Comparison of ENCODE assay signal across 11 mouse cellular contexts in genomic region chr1:90209069-90209468, GRCm38 (mm10). TPM values are rescaled to one million over a fixed set of nuclear protein-coding genes. Genes with fewer than 3 reads are reported as not detected.
A peak's percentile ranks its signal among the peaks of the same experiment; 100 is the strongest.
DNase-seq lines count a peak whose midpoint lies in the region; ATAC-seq lines count a peak whose summit lies in the region.
"Had no signal": no experiment of that assay in that cellular context is flagged by ENCODE, and none has a peak within 500 bp of the region (broad histone marks: within the 10 kb centered on the region; RNA-seq: fewer than 3 reads in every experiment).

No protein-coding gene starts in this region.

- H3K27me3 ChIP-seq in heart, embryonic 14.5 days (ENCODE audit: control insufficient read depth, insufficient read depth, low read length): no peaks in the 10 kb centered on the region
- H3K27me3 ChIP-seq in midbrain, embryonic 11.5 days (ENCODE audit: control insufficient read depth, insufficient read depth, low read length): no peaks in the 10 kb centered on the region
- no peaks in the 10 kb centered on the region for H3K27me3 ChIP-seq in midbrain, embryonic 16.5 days (ENCODE audit: control insufficient read depth, insufficient read depth, low read depth, low read length)
- H3K27me3 ChIP-seq in hindbrain, embryonic 15.5 days: no peaks in the 10 kb centered on the region

- no peak for DNase-seq in heart, postnatal 10 days
- DNase-seq in midbrain, embryonic 11.5 days (ENCODE audit: low spot score, missing footprints): peak; percentile 73
- no peak for DNase-seq in adrenal gland, adult (ENCODE audit: inconsistent age in 2 of 2, low spot score in 1 of 2)
- DNase-seq in spleen, postnatal 10 days (ENCODE audit: low spot score in 2 of 2): no peak
- no peak for DNase-seq in cerebellum, postnatal 14 days
- DNase-seq: lung, adult 18-20 months had no signal

- WGBS in heart, embryonic 14.5 days: 78% methylated on average over 5 of the region's 5 CpGs
- 63% methylated on average over 5 of the region's 5 CpGs for WGBS in midbrain, embryonic 11.5 days
- WGBS in midbrain, embryonic 16.5 days: 38% methylated on average over 5 of the region's 5 CpGs
- WGBS in hindbrain, embryonic 15.5 days: 35% methylated on average over 5 of the region's 5 CpGs

- ATAC-seq in heart, embryonic 14.5 days (ENCODE audit: insufficient number of reproducible peaks, insufficient read depth, low FRiP score, low read depth): no peak
- peak; percentile 30; the same call in 1 of the 2 replicates for ATAC-seq in midbrain, embryonic 11.5 days (ENCODE audit: low FRiP score)
- no peak for ATAC-seq in midbrain, embryonic 16.5 days
- ATAC-seq in hindbrain, embryonic 15.5 days (ENCODE audit: low FRiP score, low read depth): no peak

- peaks cover 15 to 25% of the 10 kb centered on the region in 2 experiments for H3K4me1 ChIP-seq in heart, embryonic 14.5 days (ENCODE audit: control insufficient read depth in 2 of 2, insufficient read depth in 2 of 2, low read length in 2 of 2)
- H3K4me1 ChIP-seq in midbrain, embryonic 11.5 days (ENCODE audit: control insufficient read depth, insufficient read depth, low read length): peaks cover 36% of the 10 kb centered on the region
- peaks cover 19% of the 10 kb centered on the region for H3K4me1 ChIP-seq in midbrain, embryonic 16.5 days (ENCODE audit: control insufficient read depth, insufficient read depth, low read length)
- peaks cover 54% of the 10 kb centered on the region for H3K4me1 ChIP-seq in hindbrain, embryonic 15.5 days (replicated peaks)

- peaks cover 11% of the 10 kb centered on the region; the same call in 1 of the 2 replicates for H3K36me3 ChIP-seq in heart, embryonic 14.5 days (ENCODE audit: control insufficient read depth, insufficient read depth, low read length)
- H3K36me3 ChIP-seq in midbrain, embryonic 11.5 days (ENCODE audit: control insufficient read depth, insufficient read depth, low read length): peaks cover 3% of the 10 kb centered on the region
- H3K36me3 ChIP-seq in midbrain, embryonic 16.5 days (ENCODE audit: control insufficient read depth, insufficient read depth, low read length): no peaks in the 10 kb centered on the region
- H3K36me3 ChIP-seq in hindbrain, embryonic 15.5 days: no peaks in the 10 kb centered on the region

- intact Hi-C loops in heart, postnatal 10 days (cut with DNase I): loop anchor here (2.0 to 5.0 kb wide), 3 partner anchors 30 to 288 kb away; no protein-coding TSS in a partner anchor

- peak overlapping the region in 1 of 2 experiments; percentile 47; a peak in 1 of 4 replicates for H3K4me3 ChIP-seq in heart, embryonic 14.5 days (ENCODE audit: control insufficient read depth in 1 of 2, insufficient read depth in 1 of 2, low read depth in 1 of 2, low read length in 2 of 2)
- H3K4me3 ChIP-seq in midbrain, embryonic 11.5 days (ENCODE audit: low read depth, low read length): no peak overlapping the region
- no peak overlapping the region for H3K4me3 ChIP-seq in midbrain, embryonic 16.5 days (ENCODE audit: low read depth, low read length)
- H3K4me3 ChIP-seq in hindbrain, embryonic 15.5 days: no peak overlapping the region

- H3K4me2 ChIP-seq in heart, embryonic 14.5 days (ENCODE audit: low read length): peak overlapping the region; percentile 65
- peak overlapping the region; percentile 12; the same call in 1 of the 2 replicates for H3K4me2 ChIP-seq in midbrain, embryonic 11.5 days
- no peak overlapping the region; the same call in 1 of the 2 replicates for H3K4me2 ChIP-seq in midbrain, embryonic 16.5 days (ENCODE audit: low read length)
- H3K4me2 ChIP-seq in hindbrain, embryonic 15.5 days: peak overlapping the region; percentile 60

- H3K27ac ChIP-seq in heart, embryonic 14.5 days (replicated peaks in 1 of 2; ENCODE audit: control insufficient read depth in 1 of 2, insufficient read depth in 1 of 2, low read depth in 2 of 2, low read length in 2 of 2): no peak overlapping the region; a peak in 1 of 4 replicates
- peak overlapping the region; percentile 56; the same call in 1 of the 2 replicates for H3K27ac ChIP-seq in midbrain, embryonic 11.5 days (ENCODE audit: low read depth, low read length)
- no peak overlapping the region for H3K27ac ChIP-seq in midbrain, embryonic 16.5 days (ENCODE audit: low read length)
- no peak overlapping the region for H3K27ac ChIP-seq in hindbrain, embryonic 15.5 days (replicated peaks)

- H3K9ac ChIP-seq in heart, embryonic 14.5 days (ENCODE audit: low read length): 0 out of 2 replicates have a peak overlapping the region, but pooled peaks have one; percentile 38
- no peak overlapping the region for H3K9ac ChIP-seq in midbrain, embryonic 11.5 days (ENCODE audit: low read length)
- H3K9ac ChIP-seq in midbrain, embryonic 16.5 days (ENCODE audit: low read depth, low read length): no peak overlapping the region
- H3K9ac ChIP-seq in hindbrain, embryonic 15.5 days: no peak overlapping the region

- no peaks in the 10 kb centered on the region for H3K9me3 ChIP-seq in heart, embryonic 14.5 days (ENCODE audit: control insufficient read depth, low read length)
- no peaks in the 10 kb centered on the region for H3K9me3 ChIP-seq in midbrain, embryonic 11.5 days (ENCODE audit: control insufficient read depth, low read length)
- no peaks in the 10 kb centered on the region for H3K9me3 ChIP-seq in midbrain, embryonic 16.5 days (replicated peaks; ENCODE audit: control insufficient read depth, low read length, poor library complexity, severe bottlenecking)
- H3K9me3 ChIP-seq in hindbrain, embryonic 15.5 days: no peaks in the 10 kb centered on the region

RNA-seq across cellular contexts. Expression of gene Ackr3, which starts 5.3 kb away (rescaled TPM):
- polyA plus RNA-seq in heart, embryonic 14.5 days (2014; fragmentation: Nextera tagmentation; extraction: Ambion mirVana): 41.3 and 51.0 TPM in 2 replicates
- total RNA-seq in heart, postnatal 10 days (2021): 10 to 100 TPM; 45.4 to 48.9 TPM
- polyA plus RNA-seq in midbrain, embryonic 11.5 days (2014; fragmentation: Nextera tagmentation; extraction: Ambion mirVana): 28.4 and 29.4 TPM in 2 replicates
- 10.4 and 10.9 TPM in 2 replicates for polyA plus RNA-seq in midbrain, embryonic 16.5 days (2015; fragmentation: Nextera tagmentation; extraction: Ambion mirVana)
- polyA plus RNA-seq in hindbrain, embryonic 15.5 days (2015; fragmentation: Nextera tagmentation; extraction: Ambion mirVana): 9.6 and 10.4 TPM in 2 replicates
- total RNA-seq: monocyte, adult 5-6 weeks had no signal

RNA-seq across cellular contexts. Expression of gene Iqca, which starts 55.9 kb away (rescaled TPM):
- polyA plus RNA-seq in heart, embryonic 14.5 days (2014; fragmentation: Nextera tagmentation; extraction: Ambion mirVana): not detected in 2 replicates
- not detected for total RNA-seq in heart, postnatal 10 days (2021)
- polyA plus RNA-seq in midbrain, embryonic 11.5 days (2014; fragmentation: Nextera tagmentation; extraction: Ambion mirVana): 0.18 TPM in 1 of 2 replicates, not detected in the other
- 0.62 and 0.85 TPM in 2 replicates for polyA plus RNA-seq in midbrain, embryonic 16.5 days (2015; fragmentation: Nextera tagmentation; extraction: Ambion mirVana)
- polyA plus RNA-seq in hindbrain, embryonic 15.5 days (2015; fragmentation: Nextera tagmentation; extraction: Ambion mirVana): 0.92 and 1.4 TPM in 2 replicates
- total RNA-seq: gastrocnemius, postnatal 4 days; monocyte, adult 5-6 weeks had no signal
